Mouse (Mus musculus) limb, embryonic 15.5 days (tissue): ENCODE measurements at regions not wholly inside any gene's neighbourhood (a gene's known extent, or its start where the extent isn't known, plus 50 kb on each side); places are given as distances from the start of the nearest gene placed in this dataset.

Source experiments
- ATAC-seq: fragments of 200-750 bp; cut with Nextera tagmentation; 2 replicates; pipeline ENCODE4 v1.8.0; 2017; ENCODE audit warnings: low read depth, moderate TSS enrichment; ENCODE audit not compliant: insufficient number of reproducible peaks, low FRiP score, low TSS enrichment
- H3K27ac ChIP-seq: fragments of 300-500 bp; sonication (generic); 2 replicates; pipeline ENCODE4 v1.5.1; 2015; ENCODE audit warnings: moderate library complexity, mild to moderate bottlenecking, inconsistent platforms
- H3K27me3 ChIP-seq: fragments of 300-500 bp; sonication (generic); 2 replicates; pipeline ENCODE4 v1.6.1; 2015; ENCODE audit warnings: inconsistent platforms
- H3K36me3 ChIP-seq: fragments of 300-500 bp; sonication (generic); 2 replicates; pipeline ENCODE4 v1.6.1; 2015; ENCODE audit warnings: inconsistent platforms
- H3K4me1 ChIP-seq: fragments of 300-500 bp; sonication (generic); 2 replicates; pipeline ENCODE4 v1.6.1; 2015; ENCODE audit warnings: inconsistent platforms
- H3K4me2 ChIP-seq: fragments of 300-500 bp; sonication (generic); 2 replicates; pipeline ENCODE4 v1.6.1; 2015; ENCODE audit warnings: mild to moderate bottlenecking, inconsistent platforms
- H3K4me3 ChIP-seq: fragments of 300-500 bp; sonication (generic); 2 replicates; pipeline ENCODE4 v1.5.1; 2015; ENCODE audit warnings: mild to moderate bottlenecking, inconsistent platforms
- H3K9ac ChIP-seq: fragments of 300-500 bp; sonication (generic); 2 replicates; pipeline ENCODE4 v1.6.1; 2015; ENCODE audit warnings: inconsistent platforms
- H3K9me3 ChIP-seq: fragments of 300-500 bp; sonication (generic); 2 replicates; pipeline ENCODE4 v1.6.1; 2016; ENCODE audit warnings: inconsistent platforms
- WGBS: fragments of 180-500 bp; shearing (Covaris S2); methylation state at CpG from one replicate; pipeline ENCODE4 v1.1.7; 2015; 5-methylcytosine and 5-hydroxymethylcytosine counted together

DNA sequence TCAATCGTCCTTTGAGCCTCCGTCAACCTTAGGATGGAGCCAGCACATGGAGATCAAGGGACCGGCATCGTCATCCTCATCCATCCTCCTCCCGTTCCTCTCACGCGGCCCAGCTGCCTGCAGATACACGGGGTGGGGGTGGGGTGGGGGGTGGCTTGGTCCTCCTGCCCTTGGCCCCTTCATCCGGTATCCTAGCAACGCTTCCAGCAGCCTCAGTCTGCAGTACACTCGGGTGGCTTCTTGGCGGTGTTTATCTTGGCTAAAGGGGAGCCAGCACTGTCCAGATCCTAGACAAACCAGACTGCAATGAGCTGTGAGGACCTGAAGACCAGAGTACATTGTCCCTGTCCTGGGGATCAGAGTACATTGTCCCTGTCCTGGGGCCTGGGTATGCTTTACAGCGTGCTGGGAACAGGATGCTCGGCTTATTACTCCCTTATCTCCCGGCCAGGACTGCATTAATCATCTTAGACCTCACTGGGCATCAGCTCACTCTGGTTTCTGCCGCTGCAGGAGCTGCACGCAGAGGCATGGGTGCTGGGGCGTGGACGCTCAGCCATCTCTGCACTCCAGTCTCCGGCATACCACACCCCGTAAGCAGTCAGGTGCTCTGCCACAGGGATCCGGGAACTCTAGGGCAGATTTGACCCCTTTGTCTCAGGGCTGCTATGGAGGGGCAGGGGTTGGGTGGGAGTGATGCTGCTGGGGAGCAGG, 219.7 kb upstream of the Kcnab2 start:
- H3K27ac ChIP-seq: no peak overlapping the region
- H3K9ac ChIP-seq: no peak overlapping the region
- H3K36me3 ChIP-seq: no peaks in the 10 kb centered on the region
- WGBS: 52% methylated on average over 22 of the region's 22 CpGs
- H3K27me3 ChIP-seq: 0 out of 2 replicates have a peak, but pooled peaks cover 3% of the 10 kb centered on the region
- H3K4me1 ChIP-seq: no peaks in the 10 kb centered on the region
- no peak for ATAC-seq
- no peaks in the 10 kb centered on the region for H3K9me3 ChIP-seq
- no peak overlapping the region for H3K4me2 ChIP-seq
- no peak overlapping the region for H3K4me3 ChIP-seq

DNA sequence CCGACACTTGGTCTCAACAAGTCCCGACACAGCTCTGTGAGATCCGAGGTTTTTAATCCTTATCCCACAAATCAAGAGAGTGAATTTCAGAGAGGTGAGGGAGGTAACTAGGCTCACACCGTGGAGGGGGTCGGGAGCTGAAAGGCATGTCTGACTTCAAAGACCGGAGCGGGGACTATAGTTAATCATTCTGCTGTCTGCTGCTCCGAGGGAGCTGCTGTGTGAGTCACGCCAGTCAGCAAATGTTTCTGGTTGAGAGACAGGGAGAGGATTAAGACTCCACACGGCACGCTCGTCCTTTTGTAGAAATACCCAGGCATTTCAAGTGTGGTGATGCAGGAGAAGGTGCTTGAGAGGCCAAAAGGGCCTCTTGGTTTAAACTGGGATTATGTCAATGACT, 214.1 kb upstream of the Kcnab2 start:
- H3K36me3 ChIP-seq: no peaks in the 10 kb centered on the region
- no peak overlapping the region for H3K4me3 ChIP-seq
- no peaks in the 10 kb centered on the region for H3K9me3 ChIP-seq
- no peak overlapping the region for H3K4me2 ChIP-seq
- H3K4me1 ChIP-seq: no peaks in the 10 kb centered on the region
- H3K27me3 ChIP-seq: no peaks in the 10 kb centered on the region
- ATAC-seq: no peak
- H3K27ac ChIP-seq: no peak overlapping the region
- 24% methylated on average over 12 of the region's 12 CpGs for WGBS
- no peak overlapping the region for H3K9ac ChIP-seq

DNA sequence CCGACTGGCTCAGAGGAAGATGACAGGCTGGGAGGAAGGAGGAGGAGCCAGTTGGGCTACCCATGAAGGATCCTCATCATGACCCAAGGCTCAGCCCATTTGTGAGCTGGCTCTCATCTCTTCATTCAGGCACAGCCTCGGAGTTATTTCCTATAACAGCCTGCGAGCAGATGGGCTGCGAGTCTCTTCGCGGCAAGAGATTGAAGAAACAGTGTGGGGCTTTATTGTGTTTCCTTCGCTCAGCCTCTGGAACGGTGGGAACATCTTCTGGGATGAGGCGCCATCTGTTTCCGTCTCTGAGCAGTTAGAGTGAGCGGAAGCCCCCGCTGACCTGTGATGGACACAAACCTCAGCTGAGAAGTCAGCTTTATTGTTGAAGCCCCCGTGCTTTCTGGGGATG, 213.6 kb upstream of the Kcnab2 start:
- no peak overlapping the region for H3K4me3 ChIP-seq
- no peaks in the 10 kb centered on the region for H3K9me3 ChIP-seq
- no peak for ATAC-seq
- no peak overlapping the region for H3K9ac ChIP-seq
- H3K27ac ChIP-seq: no peak overlapping the region
- no peaks in the 10 kb centered on the region for H3K36me3 ChIP-seq
- no peak overlapping the region for H3K4me2 ChIP-seq
- H3K27me3 ChIP-seq: no peaks in the 10 kb centered on the region
- H3K4me1 ChIP-seq: no peaks in the 10 kb centered on the region
- WGBS: 71% methylated on average over 13 of the region's 13 CpGs

DNA sequence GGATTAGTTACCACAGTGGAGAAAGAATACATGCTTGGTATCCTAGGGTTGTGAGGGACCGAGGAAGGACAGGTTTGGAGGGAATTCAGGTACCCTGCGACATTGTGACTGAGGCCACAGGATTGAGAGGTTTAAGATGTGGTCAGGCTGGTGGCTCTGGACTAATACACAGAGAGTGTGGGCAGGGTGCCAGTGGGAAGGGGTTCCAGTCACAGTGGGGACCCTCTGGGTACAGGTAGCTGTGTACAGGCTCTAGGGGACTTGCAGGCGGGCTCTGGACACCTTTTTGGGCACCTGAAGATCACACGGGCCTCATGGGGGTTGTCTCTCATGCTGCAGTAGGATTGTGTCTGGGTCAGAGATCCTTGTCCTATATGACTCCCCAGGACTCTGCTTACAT, 213.1 kb upstream of the Kcnab2 start:
- no peak overlapping the region for H3K27ac ChIP-seq

DNA sequence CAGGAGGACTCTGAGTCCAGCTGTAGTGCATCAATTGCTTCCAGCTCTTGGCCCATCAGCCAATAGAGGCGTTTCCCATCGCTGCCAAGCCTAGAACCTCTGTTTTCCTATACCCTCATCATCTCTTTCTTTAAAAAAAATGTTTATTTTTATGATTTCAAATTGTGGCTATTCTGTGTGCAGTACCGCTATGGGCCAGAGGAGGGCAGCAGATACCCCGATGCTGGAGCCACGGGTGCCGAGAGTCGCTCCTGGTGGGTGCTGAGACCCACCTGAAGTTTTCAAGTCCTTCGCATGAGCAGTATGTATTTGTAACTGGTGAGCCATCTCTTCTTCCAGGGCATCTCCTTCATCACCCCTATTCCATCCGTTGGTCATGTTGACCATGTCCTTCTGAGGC, 212.2 kb upstream of the Kcnab2 start:
- no peak overlapping the region for H3K4me3 ChIP-seq
- no peaks in the 10 kb centered on the region for H3K27me3 ChIP-seq
- H3K27ac ChIP-seq: no peak overlapping the region
- H3K4me2 ChIP-seq: no peak overlapping the region
- H3K9ac ChIP-seq: no peak overlapping the region
- ATAC-seq: no peak
- WGBS: 89% methylated on average over 9 of the region's 9 CpGs
- H3K4me1 ChIP-seq: no peaks in the 10 kb centered on the region
- H3K9me3 ChIP-seq: no peaks in the 10 kb centered on the region
- no peaks in the 10 kb centered on the region for H3K36me3 ChIP-seq

More for the DNA sequence above, 213.1 kb upstream of the Kcnab2 start:
- WGBS: 87% methylated on average over 4 of the region's 4 CpGs
- Histone ChIP-seq H3K4me1 (no peaks in the 10 kb centered on the region), H3K9me3 (no peaks in the 10 kb centered on the region), H3K36me3 (no peaks in the 10 kb centered on the region), H3K27me3 (no peaks in the 10 kb centered on the region), H3K4me2 (no peak overlapping the region), H3K9ac (no peak overlapping the region), H3K4me3 (no peak overlapping the region)
- no peak for ATAC-seq

DNA sequence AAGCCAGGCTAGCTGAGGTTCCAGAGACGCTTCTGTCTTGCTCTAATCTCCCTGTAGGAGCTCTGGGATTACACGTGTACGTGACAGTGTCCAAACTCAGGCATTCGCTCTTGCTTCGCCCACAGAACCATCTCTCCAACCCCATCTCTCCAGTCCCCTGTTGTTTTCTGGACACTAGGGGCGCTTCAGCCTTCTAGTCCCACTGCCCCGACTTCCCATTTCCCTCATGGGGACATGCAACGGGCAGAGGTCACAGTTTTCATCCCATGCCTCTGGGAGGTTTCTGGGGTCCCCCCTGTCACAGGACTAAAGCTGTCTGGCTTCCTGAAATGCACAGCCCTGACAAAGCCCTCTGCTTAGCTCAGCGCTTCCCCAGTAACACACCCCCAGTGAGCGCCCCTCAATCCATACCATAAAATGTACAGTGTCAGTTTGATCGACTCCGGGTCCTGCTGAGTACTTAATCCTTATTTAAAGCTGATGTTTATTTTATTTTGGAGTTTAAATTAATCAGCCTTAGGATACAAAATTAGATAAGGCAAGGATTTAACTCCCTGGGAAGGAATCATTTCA, 208.9 kb upstream of the Kcnab2 start:
- Histone ChIP-seq H3K9ac (no peak overlapping the region), H3K4me2 (no peak overlapping the region), H3K27me3 (no peaks in the 10 kb centered on the region), H3K9me3 (no peaks in the 10 kb centered on the region), H3K27ac (no peak overlapping the region), H3K4me3 (no peak overlapping the region), H3K36me3 (no peaks in the 10 kb centered on the region), H3K4me1 (no peaks in the 10 kb centered on the region)
- no peak for ATAC-seq
- 63% methylated on average over 12 of the region's 12 CpGs for WGBS

DNA sequence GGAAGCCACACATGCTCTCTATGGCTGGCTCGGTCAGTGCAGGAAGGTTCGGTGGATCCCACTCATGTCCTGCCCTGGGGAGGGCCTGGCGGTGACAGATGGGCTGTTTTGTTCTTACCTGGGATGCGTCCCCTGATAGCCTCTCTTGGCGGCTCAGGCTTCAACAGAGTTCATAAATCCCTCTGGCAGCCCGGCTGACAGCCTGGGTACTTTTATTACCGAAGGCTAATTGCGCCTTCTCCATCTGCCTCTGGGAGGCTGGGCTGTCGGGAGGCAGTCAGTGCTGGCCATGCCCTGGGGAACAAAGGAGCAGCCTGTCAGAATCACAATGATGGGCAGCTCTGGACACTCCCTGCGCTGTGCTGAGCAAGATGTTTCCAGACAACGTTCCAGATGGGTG, 196.5 kb upstream of the Kcnab2 start:
- no peak for ATAC-seq
- H3K4me3 ChIP-seq: no peak overlapping the region
- H3K27me3 ChIP-seq: peaks cover 3% of the 10 kb centered on the region; the same call in 1 of the 2 replicates
- H3K4me2 ChIP-seq: no peak overlapping the region
- no peak overlapping the region for H3K9ac ChIP-seq
- WGBS: 4% methylated on average over 11 of the region's 11 CpGs
- no peak overlapping the region for H3K27ac ChIP-seq
- no peaks in the 10 kb centered on the region for H3K36me3 ChIP-seq
- H3K9me3 ChIP-seq: no peaks in the 10 kb centered on the region
- H3K4me1 ChIP-seq: no peaks in the 10 kb centered on the region

DNA sequence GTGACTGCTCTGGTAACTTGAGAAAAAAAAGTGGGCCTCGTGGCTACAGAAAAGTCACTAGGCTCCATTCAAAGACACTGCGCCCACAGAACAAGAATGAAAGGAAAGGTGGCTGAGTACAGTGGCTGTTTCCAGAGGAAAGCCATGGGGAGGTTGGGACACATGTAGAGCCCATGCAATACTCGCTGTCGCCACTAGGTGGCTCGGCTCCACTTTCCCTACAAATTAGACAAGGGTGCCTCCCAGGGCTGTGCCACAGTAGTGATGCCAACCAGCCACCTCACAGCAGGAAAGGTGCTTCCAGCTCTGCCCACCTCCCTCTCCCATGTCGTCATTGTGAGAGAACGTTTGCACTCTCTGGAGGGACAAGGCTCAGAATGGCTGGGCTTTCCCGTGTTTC, 185.8 kb upstream of the Kcnab2 start:
- 43% methylated on average over 8 of the region's 8 CpGs for WGBS
- Histone ChIP-seq H3K9me3 (no peaks in the 10 kb centered on the region), H3K4me1 (no peaks in the 10 kb centered on the region), H3K9ac (no peak overlapping the region), H3K4me2 (no peak overlapping the region), H3K36me3 (no peaks in the 10 kb centered on the region), H3K4me3 (no peak overlapping the region), H3K27me3 (no peaks in the 10 kb centered on the region), H3K27ac (no peak overlapping the region)
- no peak for ATAC-seq

DNA sequence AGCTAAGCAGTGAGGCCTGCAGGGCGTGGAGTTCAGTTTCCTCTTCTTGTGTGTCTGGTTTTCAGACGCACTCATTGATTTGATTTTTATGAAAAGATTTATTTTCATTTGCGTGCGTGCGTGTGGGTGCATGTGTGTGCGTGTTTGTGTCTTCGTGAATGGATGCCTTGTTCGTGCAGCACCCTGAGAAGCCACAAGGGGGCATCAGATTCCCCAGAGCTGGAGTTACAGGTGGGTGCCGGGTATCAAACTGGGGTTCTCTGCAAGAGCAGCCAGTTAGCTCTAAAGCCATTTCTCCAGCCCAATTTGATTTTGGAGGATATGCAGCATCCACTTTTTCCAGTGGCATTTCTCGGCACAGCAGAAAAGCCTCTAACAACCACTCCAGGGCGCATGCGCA, 185.4 kb upstream of the Kcnab2 start:
- 88% methylated on average over 12 of the region's 12 CpGs for WGBS
- H3K9ac ChIP-seq: no peak overlapping the region
- no peak overlapping the region for H3K27ac ChIP-seq
- no peak overlapping the region for H3K4me3 ChIP-seq
- no peak overlapping the region for H3K4me2 ChIP-seq
- H3K36me3 ChIP-seq: no peaks in the 10 kb centered on the region
- no peak for ATAC-seq
- H3K27me3 ChIP-seq: no peaks in the 10 kb centered on the region
- H3K9me3 ChIP-seq: no peaks in the 10 kb centered on the region
- no peaks in the 10 kb centered on the region for H3K4me1 ChIP-seq

DNA sequence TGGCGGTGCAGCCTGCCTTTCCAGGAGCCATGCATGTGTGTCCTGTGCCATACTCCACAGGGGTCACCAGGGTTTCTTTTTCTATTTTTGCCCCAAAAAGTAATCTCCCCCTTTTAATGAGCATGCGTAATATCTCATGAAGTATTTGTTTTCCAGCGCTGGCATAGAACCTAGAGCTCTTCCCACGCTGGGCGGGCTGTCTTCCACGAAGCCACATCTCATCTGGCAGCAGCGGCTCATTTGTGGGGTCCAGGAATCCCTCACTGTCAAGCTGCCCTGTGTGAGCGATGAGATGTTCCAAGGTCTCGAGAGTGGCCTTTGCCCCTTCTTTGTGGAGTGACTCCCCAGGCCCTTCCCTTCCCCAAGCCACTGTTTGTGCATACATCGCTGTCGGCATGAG, 184.8 kb upstream of the Kcnab2 start:
- H3K4me1 ChIP-seq: no peaks in the 10 kb centered on the region
- WGBS: 87% methylated on average over 11 of the region's 11 CpGs

DNA sequence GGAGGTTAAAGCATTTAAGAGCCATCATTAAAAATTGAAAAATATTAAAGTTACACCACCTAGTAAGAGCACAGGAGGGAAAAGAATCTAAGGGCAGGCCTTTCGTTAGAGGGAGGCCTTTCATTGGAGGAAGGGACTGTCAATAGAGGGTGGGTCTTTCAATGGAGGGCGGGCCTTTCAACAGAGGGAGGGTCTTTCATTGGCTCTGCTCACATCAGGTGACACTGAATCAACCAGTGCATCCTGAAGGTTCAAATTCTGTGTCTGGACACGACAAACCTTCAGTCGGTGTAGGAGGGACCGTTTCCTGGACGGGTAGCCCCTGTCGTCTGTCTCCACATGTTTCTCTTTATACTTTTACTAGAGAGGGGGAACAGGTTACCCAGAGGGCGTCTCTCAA, 172.5 kb upstream of the Kcnab2 start:
- Histone ChIP-seq H3K9me3 (no peaks in the 10 kb centered on the region), H3K4me2 (peak overlapping the region; percentile 24; the same call in 1 of the 2 replicates), H3K4me1 (no peaks in the 10 kb centered on the region; the same call in 1 of the 2 replicates), H3K4me3 (no peak overlapping the region), H3K36me3 (no peaks in the 10 kb centered on the region), H3K9ac (no peak overlapping the region), H3K27ac (0 out of 2 replicates have a peak overlapping the region, but pooled peaks have one; percentile 0), H3K27me3 (no peaks in the 10 kb centered on the region)
- ATAC-seq: peak; percentile 75; the same call in 1 of the 2 replicates
- 39% methylated on average over 8 of the region's 8 CpGs for WGBS

More for the DNA sequence above, 184.8 kb upstream of the Kcnab2 start:
- H3K4me2 ChIP-seq: no peak overlapping the region
- H3K36me3 ChIP-seq: no peaks in the 10 kb centered on the region
- H3K4me3 ChIP-seq: no peak overlapping the region
- no peak overlapping the region for H3K9ac ChIP-seq
- no peak for ATAC-seq
- H3K27me3 ChIP-seq: no peaks in the 10 kb centered on the region
- no peaks in the 10 kb centered on the region for H3K9me3 ChIP-seq
- H3K27ac ChIP-seq: no peak overlapping the region

DNA sequence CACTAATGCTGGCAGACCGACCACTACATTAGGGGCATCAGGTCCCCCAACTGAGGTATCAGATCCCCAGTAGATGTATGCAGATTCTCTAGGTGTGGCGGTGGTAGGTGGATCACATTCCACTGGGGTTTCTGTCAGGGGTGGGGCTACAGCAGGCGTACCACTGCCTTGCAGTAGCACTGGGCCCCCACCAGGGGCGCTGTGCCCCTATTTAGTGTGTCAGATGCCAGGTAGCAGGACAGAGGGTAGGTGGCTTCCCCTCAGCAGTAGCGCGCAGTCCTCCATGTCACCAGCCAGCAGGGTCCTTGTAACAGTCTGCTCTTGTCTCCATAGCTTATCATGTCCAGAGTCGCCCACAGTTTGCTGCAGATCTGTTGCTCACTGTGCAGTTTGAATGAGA, 169.9 kb upstream of the Kcnab2 start:
- Histone ChIP-seq H3K27ac (no peak overlapping the region), H3K4me3 (no peak overlapping the region), H3K9ac (no peak overlapping the region), H3K9me3 (no peaks in the 10 kb centered on the region), H3K4me1 (no peaks in the 10 kb centered on the region; the same call in 1 of the 2 replicates), H3K36me3 (no peaks in the 10 kb centered on the region), H3K27me3 (no peaks in the 10 kb centered on the region), H3K4me2 (no peak overlapping the region)
- ATAC-seq: no peak
- WGBS: 49% methylated on average over 7 of the region's 7 CpGs
